Mouse (Mus musculus) hindbrain, embryonic 11.5 days (tissue): ENCODE data around the gene Ckmt2. TPM values are rescaled to one million over a fixed set of nuclear protein-coding genes. Genes with fewer than 3 reads are reported as not detected.

ENCODE experiments used
- ATAC-seq: fragments of 200-750 bp; cut with Nextera tagmentation; 2 replicates; pipeline ENCODE4 v1.8.0; 2017; ENCODE audit warnings: mild to moderate bottlenecking, moderate TSS enrichment, moderate library complexity; ENCODE audit not compliant: low FRiP score
- DNase-seq: peaks from one replicate; pipeline ENCODE4 v3.0.0-alpha.2; 2015; ENCODE audit warnings: low spot score
- H3K27ac ChIP-seq: fragments of 300-500 bp; sonication (generic); 2 replicates; pipeline ENCODE4 v1.5.1; 2014; ENCODE audit warnings: mild to moderate bottlenecking, low read depth, low read length
- H3K27me3 ChIP-seq: fragments of 300-500 bp; sonication (generic); 2 replicates; pipeline ENCODE4 v1.6.1; 2014; ENCODE audit warnings: mild to moderate bottlenecking, low read length, moderate library complexity, mixed read lengths; ENCODE audit not compliant: control insufficient read depth, insufficient read depth
- H3K36me3 ChIP-seq: fragments of 300-500 bp; sonication (generic); 2 replicates; pipeline ENCODE4 v1.6.1; 2014; ENCODE audit warnings: mild to moderate bottlenecking, low read length, moderate library complexity, mixed read lengths; ENCODE audit not compliant: control insufficient read depth, insufficient read depth
- H3K4me1 ChIP-seq: fragments of 300-500 bp; sonication (generic); replicated peaks from 2 replicates; pipeline ENCODE4 v1.6.1; 2014; ENCODE audit warnings: low read length, mixed read lengths; ENCODE audit not compliant: control insufficient read depth, insufficient read depth
- H3K4me2 ChIP-seq: fragments of 300-500 bp; sonication (generic); replicated peaks from 2 replicates; pipeline ENCODE4 v1.6.1; 2014; ENCODE audit warnings: mild to moderate bottlenecking, low read depth, low read length
- H3K4me3 ChIP-seq: fragments of 300-500 bp; sonication (generic); 2 replicates; pipeline ENCODE4 v1.5.1; 2014; ENCODE audit warnings: low read depth, low read length
- H3K9ac ChIP-seq: fragments of 300-500 bp; sonication (generic); 2 replicates; pipeline ENCODE4 v1.6.1; 2014; ENCODE audit warnings: low read depth, low read length
- H3K9me3 ChIP-seq: fragments of 300-500 bp; sonication (generic); 2 replicates; pipeline ENCODE4 v1.6.1; 2016; ENCODE audit warnings: low read length; ENCODE audit not compliant: control insufficient read depth
- WGBS: fragments of 180-500 bp; shearing (Covaris S2); extraction: QIAGEN DNeasy Blood & Tissue Kit; methylation state at CpG from one replicate; pipeline ENCODE4 v1.1.7; 2014; 5-methylcytosine and 5-hydroxymethylcytosine counted together
- polyA plus RNA-seq: library from polyadenylated mRNA; unstranded; fragments of >200 nt; fragmentation: Nextera tagmentation; extraction: Ambion mirVana; gene quantifications from 2 replicates; pipeline ENCODE4 v1.2.1, GENCODE M21; 2014

The Ckmt2 gene
- polyA plus RNA-seq, 1 experiment from 2014 or later, result not detected

DNA sequence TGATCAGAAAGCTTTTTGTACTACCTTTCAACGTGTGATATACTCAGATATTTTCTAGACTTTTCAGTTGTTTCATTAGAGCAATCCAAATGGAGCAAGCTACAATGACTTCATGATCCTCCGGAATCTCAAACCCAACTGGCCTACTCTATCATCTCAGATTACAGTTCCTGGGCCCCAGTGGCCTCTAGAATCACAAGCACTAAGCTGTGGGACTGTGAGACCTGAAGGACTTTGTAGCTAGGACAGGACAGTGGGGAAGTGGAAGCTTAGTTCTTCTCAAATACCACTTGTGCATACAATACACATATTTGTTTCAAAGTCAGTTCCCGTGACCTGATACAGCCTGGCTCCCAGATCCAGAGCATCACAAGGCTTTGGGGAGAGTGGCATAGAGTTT lies 1.3 kb upstream of the Ckmt2 start:
- Histone ChIP-seq H3K27me3 (no peaks in the 10 kb centered on the region), H3K4me1 (no peaks in the 10 kb centered on the region), H3K4me2 (no peak overlapping the region), H3K9me3 (no peaks in the 10 kb centered on the region), H3K27ac (no peak overlapping the region), H3K4me3 (no peak overlapping the region), H3K9ac (no peak overlapping the region), H3K36me3 (no peaks in the 10 kb centered on the region)
- ATAC-seq (no peak), DNase-seq (no peak)
- 79% methylated on average over 3 of the region's 3 CpGs for WGBS

DNA sequence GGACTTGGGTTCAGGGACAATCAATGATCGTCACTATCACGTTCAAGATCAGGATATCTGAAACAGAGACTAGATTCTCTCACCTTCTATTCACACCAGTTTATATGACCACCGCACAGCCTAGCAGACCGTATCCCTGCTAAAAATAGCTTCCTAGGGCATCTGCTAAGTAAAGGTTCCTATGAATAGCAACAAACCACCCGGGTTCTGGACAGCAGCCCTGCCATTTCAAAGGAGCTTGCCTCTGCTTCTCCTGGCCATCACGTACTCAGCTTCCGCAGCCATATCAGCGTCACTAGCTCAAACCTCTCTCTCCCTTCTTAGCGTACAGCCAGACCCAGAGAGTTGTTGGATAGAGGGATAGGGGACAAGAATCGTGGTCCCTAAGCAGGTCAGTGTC lies 665 bp upstream of the Ckmt2 start:
- Histone ChIP-seq H3K4me3 (no peak overlapping the region), H3K4me1 (no peaks in the 10 kb centered on the region), H3K27me3 (no peaks in the 10 kb centered on the region), H3K36me3 (no peaks in the 10 kb centered on the region), H3K27ac (no peak overlapping the region), H3K4me2 (no peak overlapping the region), H3K9me3 (no peaks in the 10 kb centered on the region), H3K9ac (no peak overlapping the region)
- no peak for ATAC-seq
- 89% methylated on average over 10 of the region's 10 CpGs for WGBS
- DNase-seq, result no peak

DNA sequence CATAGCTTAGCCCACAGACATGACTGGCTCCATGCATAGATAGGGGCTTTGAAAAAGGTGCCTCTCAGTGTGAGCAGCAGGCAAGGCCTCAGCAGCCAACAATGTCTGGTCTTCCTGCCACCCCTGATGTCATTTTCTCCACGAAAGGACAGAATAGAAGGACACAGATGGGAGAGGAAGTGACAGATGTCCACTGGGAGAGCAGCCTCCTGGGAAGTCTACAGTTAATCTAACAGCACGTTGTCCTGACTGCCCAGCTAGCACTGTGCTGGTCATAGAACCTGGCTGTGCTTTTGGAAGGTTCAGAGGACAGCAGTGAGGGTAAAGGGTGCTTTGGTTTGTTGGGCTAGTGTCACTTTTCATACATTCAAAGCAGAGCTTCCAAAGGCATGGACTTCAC lies 1.1 kb downstream of the Ckmt2 start:
- 42% methylated on average over 2 of the region's 2 CpGs for WGBS
- Histone ChIP-seq H3K36me3 (no peaks in the 10 kb centered on the region), H3K4me1 (no peaks in the 10 kb centered on the region), H3K27me3 (no peaks in the 10 kb centered on the region), H3K9me3 (no peaks in the 10 kb centered on the region), H3K9ac (no peak overlapping the region), H3K4me3 (no peak overlapping the region), H3K4me2 (no peak overlapping the region), H3K27ac (no peak overlapping the region)
- ATAC-seq (no peak), DNase-seq (no peak)

DNA sequence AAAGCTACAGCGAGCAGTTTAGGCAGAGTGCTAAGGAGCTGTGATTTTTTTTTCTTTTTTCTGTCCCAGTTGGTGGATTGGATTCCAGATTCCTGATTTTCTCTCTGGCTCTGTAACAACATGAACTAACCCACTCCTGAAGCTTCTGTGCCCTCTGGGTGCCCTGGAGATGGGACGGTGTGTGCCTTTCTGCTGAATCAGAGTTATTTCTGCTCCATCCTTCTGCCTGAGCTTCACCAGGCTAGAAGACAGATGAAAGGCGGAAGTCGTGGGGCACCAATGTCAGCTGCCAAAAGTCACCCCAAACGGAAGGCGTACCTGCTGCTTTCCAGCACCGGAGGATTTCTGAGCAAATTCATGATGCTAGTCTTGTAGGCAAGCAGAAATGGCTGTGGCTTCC lies 2.1 kb downstream of the Ckmt2 start:
- no peaks in the 10 kb centered on the region for H3K9me3 ChIP-seq
- H3K9ac ChIP-seq, result no peak overlapping the region
- WGBS, result 87% methylated on average over 7 of the region's 7 CpGs
- H3K36me3 ChIP-seq, result no peaks in the 10 kb centered on the region
- H3K4me3 ChIP-seq, result no peak overlapping the region
- no peak overlapping the region for H3K27ac ChIP-seq
- ATAC-seq (no peak), DNase-seq (no peak)
- H3K27me3 ChIP-seq, result no peaks in the 10 kb centered on the region
- H3K4me1 ChIP-seq, result no peaks in the 10 kb centered on the region
- H3K4me2 ChIP-seq, result no peak overlapping the region

DNA sequence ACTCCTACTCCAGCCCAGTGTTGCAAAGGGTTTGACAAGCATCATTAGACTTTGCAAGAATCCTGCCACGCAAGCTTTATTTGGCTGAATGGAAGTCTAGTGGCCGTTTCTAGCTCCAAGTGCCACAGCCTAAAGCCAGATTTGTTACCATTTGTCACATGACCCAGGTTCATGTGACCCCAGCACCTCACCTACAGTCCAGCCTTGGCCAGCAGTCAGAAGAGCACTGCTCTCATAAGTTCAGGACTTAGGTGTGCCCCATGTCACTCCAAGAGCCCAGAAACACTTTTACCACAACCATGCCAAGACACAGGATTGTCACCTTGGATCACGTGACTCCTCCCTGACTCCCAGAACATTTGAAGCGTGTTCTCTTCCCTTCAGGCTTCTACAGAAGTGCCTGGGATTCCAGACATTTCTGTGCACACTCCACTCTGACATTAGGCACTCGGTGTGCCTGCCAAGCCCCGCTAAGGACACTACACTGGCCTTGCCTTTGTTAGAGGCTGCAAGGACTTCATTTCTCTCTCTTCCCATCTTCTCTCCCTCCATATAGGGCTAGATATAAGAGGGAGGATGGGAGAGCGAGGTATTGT lies 2.9 kb downstream of the Ckmt2 start:
- no peaks in the 10 kb centered on the region for H3K36me3 ChIP-seq
- DNase-seq (no peak), ATAC-seq (no peak)
- no peak overlapping the region for H3K4me2 ChIP-seq
- H3K4me3 ChIP-seq, result no peak overlapping the region
- H3K4me1 ChIP-seq, result no peaks in the 10 kb centered on the region
- no peaks in the 10 kb centered on the region for H3K27me3 ChIP-seq
- H3K27ac ChIP-seq, result no peak overlapping the region
- no peaks in the 10 kb centered on the region for H3K9me3 ChIP-seq
- WGBS, result 82% methylated on average over 7 of the region's 7 CpGs
- no peak overlapping the region for H3K9ac ChIP-seq

DNA sequence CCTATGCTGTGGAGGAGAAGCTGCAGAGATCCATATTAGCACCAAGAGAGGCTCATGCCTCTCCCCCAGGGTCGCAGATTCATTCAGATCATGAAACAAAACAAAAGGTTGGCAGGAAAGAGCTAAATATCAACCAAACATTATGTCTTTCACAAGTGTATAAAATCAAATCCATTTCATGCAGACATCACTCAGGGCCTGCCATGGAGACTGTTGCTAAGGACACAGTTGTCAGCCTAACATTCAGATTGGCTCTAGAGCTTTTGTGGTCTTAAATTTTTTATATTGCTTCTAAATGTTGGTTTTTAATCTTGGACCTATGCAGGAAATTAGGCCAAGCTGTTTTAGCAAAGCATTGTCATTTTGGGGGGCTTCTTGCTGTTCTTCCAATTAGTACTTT lies 8.1 kb downstream of the Ckmt2 start:
- Histone ChIP-seq H3K4me3 (no peak overlapping the region), H3K36me3 (no peaks in the 10 kb centered on the region), H3K9me3 (no peaks in the 10 kb centered on the region), H3K9ac (no peak overlapping the region), H3K4me1 (no peaks in the 10 kb centered on the region), H3K4me2 (no peak overlapping the region), H3K27me3 (no peaks in the 10 kb centered on the region), H3K27ac (no peak overlapping the region)
- ATAC-seq, result no peak
- DNase-seq, result no peak
- 90% methylated on average over 1 of the region's 1 CpGs for WGBS

DNA sequence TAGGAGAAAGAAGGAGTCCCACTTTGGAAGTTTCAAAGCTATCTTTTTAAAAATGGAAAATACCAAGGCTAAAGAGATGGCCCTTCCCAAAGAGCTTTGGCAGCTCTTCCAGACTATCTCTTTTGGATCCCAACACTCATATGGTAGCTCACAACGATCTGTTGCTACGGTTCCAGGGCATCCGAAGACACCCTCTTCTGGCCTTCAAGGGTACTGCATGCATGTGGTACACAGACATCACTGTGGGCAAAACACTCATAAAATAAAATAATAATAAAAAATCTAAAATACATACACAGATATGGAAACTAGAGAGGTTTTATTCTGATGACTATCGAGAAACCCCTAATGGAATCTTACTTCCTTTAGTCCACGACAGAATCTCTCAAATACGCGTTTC lies 17.9 kb downstream of the Ckmt2 start:
- Histone ChIP-seq H3K27ac (no peak overlapping the region), H3K9me3 (no peaks in the 10 kb centered on the region), H3K9ac (no peak overlapping the region), H3K4me2 (no peak overlapping the region), H3K4me3 (no peak overlapping the region), H3K4me1 (no peaks in the 10 kb centered on the region), H3K36me3 (no peaks in the 10 kb centered on the region), H3K27me3 (no peaks in the 10 kb centered on the region)
- WGBS, result 81% methylated on average over 7 of the region's 7 CpGs
- peak; percentile 19 for DNase-seq
- no peak for ATAC-seq

DNA sequence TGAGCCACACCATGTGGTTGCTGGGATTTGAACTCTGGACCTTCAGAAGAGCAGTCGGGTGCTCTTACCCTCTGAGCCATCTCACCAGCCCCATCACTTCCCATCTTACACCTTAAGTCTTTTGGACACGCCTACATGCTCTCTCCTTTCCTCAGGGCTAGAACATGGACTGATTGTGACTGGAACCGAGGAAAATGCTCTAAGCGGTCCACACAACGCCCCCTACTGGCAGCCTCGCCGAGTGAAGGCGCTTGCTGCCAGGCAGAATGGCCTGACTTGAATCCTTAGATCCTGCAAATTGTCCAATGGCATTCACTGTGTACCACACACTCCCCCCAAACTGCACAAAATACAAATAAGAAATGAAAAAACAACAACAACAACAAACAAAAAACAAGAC lies 19.3 kb downstream of the Ckmt2 start:
- no peak overlapping the region for H3K9ac ChIP-seq
- no peaks in the 10 kb centered on the region for H3K27me3 ChIP-seq
- H3K4me2 ChIP-seq, result no peak overlapping the region
- DNase-seq, result no peak
- H3K4me1 ChIP-seq, result no peaks in the 10 kb centered on the region
- H3K27ac ChIP-seq, result no peak overlapping the region
- H3K4me3 ChIP-seq, result no peak overlapping the region
- no peaks in the 10 kb centered on the region for H3K9me3 ChIP-seq
- ATAC-seq, result no peak
- no peaks in the 10 kb centered on the region for H3K36me3 ChIP-seq
- WGBS, result 70% methylated on average over 8 of the region's 8 CpGs

DNA sequence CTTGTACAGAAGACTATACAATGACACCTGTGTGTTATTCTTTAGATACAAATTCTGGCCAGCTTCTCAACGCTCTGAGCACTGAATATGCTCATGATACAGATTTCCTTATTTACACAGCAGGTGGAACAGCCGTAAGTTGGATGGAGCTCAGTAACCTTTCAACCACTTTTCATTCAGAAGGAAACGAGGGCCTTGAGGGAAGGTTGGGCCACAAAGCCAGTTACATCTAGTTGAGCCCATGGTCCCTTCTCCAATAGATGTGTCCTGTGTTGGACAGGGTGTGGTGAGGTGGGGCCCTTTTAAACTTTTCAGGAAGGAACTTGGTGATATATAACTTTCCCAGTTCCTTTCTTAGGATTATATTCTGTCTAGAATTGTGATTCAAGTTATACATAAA lies 22.3 kb downstream of the Ckmt2 start:
- Histone ChIP-seq H3K9ac (no peak overlapping the region), H3K27me3 (no peaks in the 10 kb centered on the region), H3K4me2 (no peak overlapping the region), H3K4me1 (no peaks in the 10 kb centered on the region), H3K9me3 (no peaks in the 10 kb centered on the region), H3K36me3 (no peaks in the 10 kb centered on the region), H3K27ac (no peak overlapping the region), H3K4me3 (no peak overlapping the region)
- no peak for ATAC-seq
- DNase-seq, result no peak
- 84% methylated on average over 3 of the region's 3 CpGs for WGBS
